ENCODE assay signal across 11 mouse cellular contexts in the genomic region with DNA sequence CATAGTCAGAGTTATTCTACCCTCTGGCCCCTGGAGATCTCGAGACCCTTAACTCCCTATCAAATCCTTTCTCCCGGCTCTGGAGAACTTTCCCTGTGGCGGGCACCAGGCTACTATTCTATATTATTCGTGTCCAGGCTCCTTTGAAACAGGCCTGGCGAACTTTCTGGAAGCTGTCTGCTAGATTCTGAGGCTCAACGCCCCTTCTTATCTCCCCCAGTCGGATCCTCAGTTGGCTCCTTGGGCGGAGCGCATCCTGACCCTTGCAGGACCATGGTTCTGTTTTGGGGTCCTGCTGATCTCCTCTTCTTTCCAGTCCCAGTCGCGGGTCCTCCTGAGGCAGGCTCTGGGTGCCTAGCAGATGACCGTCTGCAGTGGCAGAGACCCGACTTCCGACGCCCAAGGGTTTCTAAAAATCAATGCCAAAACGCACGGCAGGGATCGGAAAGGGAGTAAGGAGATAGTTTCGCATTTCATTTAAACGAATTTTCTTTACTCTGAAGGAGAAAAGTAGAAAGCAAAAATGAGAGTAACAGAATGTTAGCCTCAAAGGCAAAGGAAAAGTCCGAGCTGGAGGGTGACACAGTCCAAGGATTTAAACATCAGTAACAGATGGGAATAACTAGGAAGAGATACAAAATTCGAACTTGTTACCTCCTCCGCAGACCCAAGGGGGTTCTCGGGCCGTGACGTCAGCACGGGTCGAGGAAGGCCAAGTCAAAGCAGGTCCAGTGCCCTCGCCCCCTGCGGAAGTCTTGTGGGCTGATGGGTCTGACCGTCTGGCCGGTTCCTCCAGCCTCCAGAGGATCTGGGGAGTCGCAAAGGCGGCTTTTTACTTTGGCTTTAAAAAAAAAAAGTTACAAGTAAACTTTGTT. TPM values are rescaled to one million over a fixed set of nuclear protein-coding genes. Genes with fewer than 3 reads are reported as not detected.
A peak's percentile ranks its signal among the peaks of the same experiment; 100 is the strongest.
DNase-seq lines count a peak whose midpoint lies in the region; ATAC-seq and TF ChIP-seq lines count a peak whose summit lies in the region.
"Had no signal": no experiment of that assay in that cellular context is flagged by ENCODE, and none has a peak within 500 bp of the region (broad histone marks: within the 10 kb centered on the region; RNA-seq: fewer than 3 reads in every experiment).

No protein-coding gene starts in this region.

- TF ChIP-seq CTCF in midbrain, postnatal 0 days (IDR thresholded peaks at IDR 0.05), result no peak

- no peaks in the 10 kb centered on the region for H3K9me3 ChIP-seq in midbrain, embryonic 10.5 days (replicated peaks)
- no peaks in the 10 kb centered on the region for H3K9me3 ChIP-seq in midbrain, postnatal 0 days (ENCODE audit: low read length)
- H3K9me3 ChIP-seq: hindbrain, embryonic 13.5 days had no signal

- no peak overlapping the region for H3K4me2 ChIP-seq in midbrain, postnatal 0 days (ENCODE audit: low read depth, low read length, poor library complexity, severe bottlenecking)

- no peak for ATAC-seq in midbrain, postnatal 0 days (ENCODE audit: low FRiP score)

- H3K4me3 ChIP-seq in midbrain, embryonic 10.5 days, result peak overlapping the region; percentile 63
- H3K4me3 ChIP-seq in midbrain, postnatal 0 days (ENCODE audit: low read depth, low read length), result no peak overlapping the region; the same call in 1 of the 2 replicates

- H3K9ac ChIP-seq in midbrain, postnatal 0 days (replicated peaks; ENCODE audit: low read length, poor library complexity, severe bottlenecking), result no peak overlapping the region
- H3K9ac ChIP-seq: hindbrain, embryonic 13.5 days had no signal

- peak overlapping the region; percentile 84 for H3K27ac ChIP-seq in midbrain, embryonic 10.5 days (replicated peaks)
- H3K27ac ChIP-seq in midbrain, postnatal 0 days (ENCODE audit: low read depth, low read length), result no peak overlapping the region
- H3K27ac ChIP-seq: hindbrain, embryonic 13.5 days had no signal

- H3K4me1 ChIP-seq in midbrain, embryonic 10.5 days, result peaks cover 47% of the 10 kb centered on the region
- H3K4me1 ChIP-seq in midbrain, postnatal 0 days (ENCODE audit: insufficient read depth, low read length), result no peaks in the 10 kb centered on the region

- WGBS in midbrain, embryonic 10.5 days, result 2% methylated on average over 34 of the region's 34 CpGs
- 1% methylated on average over 34 of the region's 34 CpGs for WGBS in midbrain, postnatal 0 days

- peaks cover 9% of the 10 kb centered on the region for H3K36me3 ChIP-seq in midbrain, embryonic 10.5 days
- no peaks in the 10 kb centered on the region for H3K36me3 ChIP-seq in midbrain, postnatal 0 days (ENCODE audit: insufficient read depth, low read length)
- H3K36me3 ChIP-seq: hindbrain, embryonic 13.5 days had no signal

- DNase-seq in heart, adult 11 months, result peak; percentile 80
- DNase-seq in heart, adult 8-10 months (ENCODE audit: low spot score), result no peak
- DNase-seq in midbrain, embryonic 10.5 days (ENCODE audit: low spot score), result peak; percentile 50
- no peak for DNase-seq in midbrain, postnatal 0 days (ENCODE audit: low spot score)
- peak; percentile 26 for DNase-seq in mesoderm, embryonic 11.5 days (ENCODE audit: low read depth, low spot score)
- peak; percentile 11 for DNase-seq in yolk sac, embryonic 10.5 days (ENCODE audit: low spot score)
- DNase-seq in lung, postnatal 14 days, result no peak
- no peak for DNase-seq in cerebellum, adult 18-20 months
- DNase-seq: cerebellum, adult 2 months; lung, adult 18-20 months had no signal

- H3K27me3 ChIP-seq in midbrain, embryonic 10.5 days (ENCODE audit: low read depth, poor library complexity, severe bottlenecking), result peaks cover 100% of the 10 kb centered on the region
- peaks cover 81% of the 10 kb centered on the region for H3K27me3 ChIP-seq in midbrain, postnatal 0 days (ENCODE audit: insufficient read depth, low read length)

RNA-seq across cellular contexts. Expression of a gene that starts 1.3 kb away (rescaled TPM):
- total RNA-seq in heart, adult 8-10 months (2022), result under 1 TPM in 1 of 4 experiments, not detected in 3; 0.09 TPM
- 2.3 and 2.4 TPM in 2 replicates for polyA plus RNA-seq in midbrain, embryonic 10.5 days (2016; fragmentation: Nextera tagmentation; extraction: Ambion mirVana)
- 1.4 and 3.7 TPM in 2 replicates for total RNA-seq in midbrain, postnatal 0 days (2014; rRNA removed)
- 0.43 and 0.44 TPM in 2 replicates for polyA plus RNA-seq in midbrain, postnatal 0 days (2015; fragmentation: Nextera tagmentation; extraction: Ambion mirVana)

Comparison
In these comparisons a context has a peak if more than half of its experiments do, and no peak if none do; other contexts are left out.
1. DNase-seq: peak in heart, adult 11 months (single experiment), midbrain, embryonic 10.5 days (single experiment), mesoderm, embryonic 11.5 days (single experiment) and yolk sac, embryonic 10.5 days (single experiment); none in heart, adult 8-10 months (single experiment), midbrain, postnatal 0 days (single experiment), lung, postnatal 14 days (single experiment) and cerebellum, adult 18-20 months (0 of 2).